ENCODE assay signal across 8 mouse cellular contexts in the genomic region with DNA sequence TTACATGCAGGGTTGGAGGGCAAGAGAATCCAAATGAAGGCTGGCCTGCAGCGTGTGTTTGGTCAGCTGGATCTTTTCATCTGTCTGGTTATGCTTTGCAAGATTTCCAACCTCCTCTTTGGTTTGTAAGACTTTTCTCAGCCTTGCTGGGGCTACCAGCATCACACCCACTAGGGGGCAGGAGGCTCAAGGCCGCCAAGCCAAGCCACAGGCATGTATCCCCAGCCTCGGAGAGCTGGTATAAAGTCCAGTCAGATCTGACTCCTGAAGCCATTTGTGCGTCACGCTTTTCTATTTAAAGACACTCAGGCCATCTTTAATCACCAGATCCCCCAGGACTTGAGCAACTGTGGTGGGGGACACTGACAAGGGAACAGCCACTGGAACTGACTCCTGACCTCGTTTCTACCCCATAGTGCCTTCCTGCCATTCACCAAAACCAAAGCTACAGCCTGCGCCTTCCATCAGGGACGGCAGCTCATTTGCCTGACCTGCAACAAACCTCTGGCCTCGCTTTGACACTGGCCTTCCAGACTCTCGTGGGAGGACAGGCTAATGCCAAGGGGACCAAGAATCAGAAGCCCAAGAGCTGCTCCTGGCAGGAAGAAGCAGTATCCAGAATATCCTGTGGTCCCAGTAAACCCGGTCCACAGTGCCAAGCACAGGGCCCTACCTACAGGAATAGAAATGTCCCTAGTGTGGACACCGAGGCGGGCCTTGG. TPM values are rescaled to one million over a fixed set of nuclear protein-coding genes. Genes with fewer than 3 reads are reported as not detected.
DNase-seq lines count a peak whose midpoint lies in the region; ATAC-seq and TF ChIP-seq lines count a peak whose summit lies in the region.

No protein-coding gene starts in this region.

- no peaks in the 10 kb centered on the region for H3K9me3 ChIP-seq in kidney, embryonic 16.5 days (ENCODE audit: low read length)
- no peaks in the 10 kb centered on the region for H3K9me3 ChIP-seq in lung, embryonic 14.5 days (ENCODE audit: low read depth, low read length)

- POLR2A ChIA-PET in Patski (lab: Charles Lee): interaction anchor here (1.4 kb wide), 1 partner anchor 50 kb away, joined by 4 read pairs; a partner anchor contains a TSS

- TF ChIP-seq EP300 in heart, adult 2 months (IDR thresholded peaks at IDR 0.05; ENCODE audit: insufficient read depth, low read depth, low read length): peak; percentile 95

- H3K4me1 ChIP-seq in heart, adult 2 months (ENCODE audit: control insufficient read depth, insufficient read depth, low read length): peaks cover 37% of the 10 kb centered on the region
- peaks cover 28% of the 10 kb centered on the region for H3K4me1 ChIP-seq in kidney, embryonic 16.5 days (ENCODE audit: insufficient read depth, low read length)
- 0 out of 2 replicates have a peak, but pooled peaks cover 4% of the 10 kb centered on the region for H3K4me1 ChIP-seq in lung, embryonic 14.5 days (ENCODE audit: insufficient read depth)

- H3K4me2 ChIP-seq in kidney, embryonic 16.5 days (replicated peaks; ENCODE audit: low read depth, low read length): no peak overlapping the region
- H3K4me2 ChIP-seq in lung, embryonic 14.5 days: no peak overlapping the region

- 13% methylated on average over 13 of the region's 13 CpGs for WGBS in heart, adult 2 months
- whole genome bisulfite sequencing in kidney, embryonic 16.5 days: 26% methylated on average over 13 of the region's 13 CpGs
- WGBS in lung, embryonic 14.5 days: 38% methylated on average over 13 of the region's 13 CpGs

- no peak overlapping the region for H3K4me3 ChIP-seq in heart, adult 2 months
- H3K4me3 ChIP-seq in kidney, embryonic 16.5 days (ENCODE audit: low read length): no peak overlapping the region
- no peak overlapping the region for H3K4me3 ChIP-seq in lung, embryonic 14.5 days (ENCODE audit: low read depth, low read length)

- CTCF ChIA-PET in Patski (lab: Charles Lee): interaction anchor here (0.9 to 4.2 kb wide), 17 partner anchors 10 to 213 kb away, joined by 3 to 17 read pairs (median 4); a partner anchor contains a TSS

- ATAC-seq in Patski: peak; percentile 78
- ATAC-seq in kidney, embryonic 16.5 days (ENCODE audit: low FRiP score, low TSS enrichment): peak; percentile 89
- peak; percentile 64 for ATAC-seq in lung, embryonic 14.5 days (ENCODE audit: insufficient read depth)

- H3K79me2 ChIP-seq in heart, adult 2 months (replicated peaks; ENCODE audit: control insufficient read depth, insufficient read depth, low read length): no peaks in the 10 kb centered on the region

- H3K36me3 ChIP-seq in heart, adult 2 months (ENCODE audit: control insufficient read depth, insufficient read depth, low read length): peaks cover 4% of the 10 kb centered on the region
- peaks cover 5% of the 10 kb centered on the region; the same call in 1 of the 2 replicates for H3K36me3 ChIP-seq in kidney, embryonic 16.5 days (ENCODE audit: insufficient read depth, low read length)
- H3K36me3 ChIP-seq in lung, embryonic 14.5 days (ENCODE audit: insufficient read depth): 0 out of 2 replicates have a peak, but pooled peaks cover 3% of the 10 kb centered on the region

- in situ Hi-C loops in Patski (cut with MboI; ENCODE audit: low pct_unique_long_range_greater_than_20kb): loop anchor here (5.0 kb wide), 2 partner anchors 51 to 76 kb away; a partner anchor contains a TSS

- H3K27ac ChIP-seq in heart, adult 2 months: peak overlapping the region; percentile 86
- peak overlapping the region; percentile 86 for H3K27ac ChIP-seq in kidney, embryonic 16.5 days (ENCODE audit: low read length)
- H3K27ac ChIP-seq in lung, embryonic 14.5 days (ENCODE audit: low read depth): peak overlapping the region; percentile 46; the same call in 1 of the 2 replicates

- TF ChIP-seq CTCF in Patski (IDR thresholded peaks at IDR 0.05): no peak
- peak; percentile 100 for TF ChIP-seq CTCF in heart, adult 2 months (IDR thresholded peaks at IDR 0.05)
- TF ChIP-seq CTCF in lung, embryonic 14.5 days (IDR thresholded peaks at IDR 0.05; ENCODE audit: low read depth): peak; percentile 94

- no peaks in the 10 kb centered on the region for H3K27me3 ChIP-seq in Patski
- H3K27me3 ChIP-seq in heart, adult 2 months (ENCODE audit: control insufficient read depth, insufficient read depth, low read length): no peaks in the 10 kb centered on the region
- H3K27me3 ChIP-seq in kidney, embryonic 16.5 days (ENCODE audit: insufficient read depth, low read length): no peaks in the 10 kb centered on the region
- H3K27me3 ChIP-seq in lung, embryonic 14.5 days (ENCODE audit: insufficient read depth, low read length): no peaks in the 10 kb centered on the region

- peak; percentile 86 to 88 for DNase-seq in B cell, adult 2 months
- no peak for DNase-seq in Patski (ENCODE audit: low read depth, low spot score)
- peak; percentile 89 for DNase-seq in cerebellum, postnatal 10 days
- peak; percentile 87 to 88 for DNase-seq in heart, adult 2 months
- DNase-seq in lung, embryonic 14.5 days: peak; percentile 95
- peak; percentile 50 for DNase-seq in retina, postnatal 7 days (ENCODE audit: low read depth, low spot score)
- peak; percentile 70 for DNase-seq in urinary bladder, postnatal 25 days (ENCODE audit: low spot score)

- H3K9ac ChIP-seq in heart, adult 2 months (ENCODE audit: low read depth, low read length): peak overlapping the region; percentile 21; the same call in 1 of the 2 replicates
- H3K9ac ChIP-seq in kidney, embryonic 16.5 days (replicated peaks; ENCODE audit: low read length): 0 out of 2 replicates have a peak overlapping the region, but pooled peaks have one; percentile 4
- no peak overlapping the region for H3K9ac ChIP-seq in lung, embryonic 14.5 days

- TF ChIP-seq POLR2A in heart, adult 2 months (IDR thresholded peaks at IDR 0.05; ENCODE audit: insufficient read depth, low read depth, low read length): no peak

- intact Hi-C loops in heart, adult 2 months (cut with DNase I): loop anchor here (1.0 to 2.0 kb wide), 3 partner anchors 27 to 87 kb away; a partner anchor contains a TSS

RNA-seq across cellular contexts. Expression of a gene that starts 49.7 kb away (rescaled TPM):
- 50.4 TPM for polyA plus RNA-seq in Patski (2021)
- 10 to 100 TPM; 29.6 to 32.5 TPM for total RNA-seq in heart, adult 2 months (2021)
- 15.3 and 30.1 TPM in 2 replicates for polyA plus RNA-seq in heart, adult 2 months (2012; rRNA removed)
- polyA plus RNA-seq in kidney, embryonic 16.5 days (2015; fragmentation: Nextera tagmentation; extraction: Ambion mirVana): 45.0 and 48.8 TPM in 2 replicates
- 37.4 and 38.3 TPM in 2 replicates for polyA plus RNA-seq in lung, embryonic 14.5 days (2014; fragmentation: Nextera tagmentation; extraction: Ambion mirVana)

RNA-seq across cellular contexts. Expression of a gene that starts 49.7 kb away (rescaled TPM):
- 11.3 TPM for polyA plus RNA-seq in Patski (2021)
- total RNA-seq in heart, adult 2 months (2021): 10 to 100 TPM; 51.0 to 58.3 TPM
- polyA plus RNA-seq in heart, adult 2 months (2012; rRNA removed): 27.0 and 37.1 TPM in 2 replicates
- polyA plus RNA-seq in kidney, embryonic 16.5 days (2015; fragmentation: Nextera tagmentation; extraction: Ambion mirVana): 34.1 and 39.0 TPM in 2 replicates
- polyA plus RNA-seq in lung, embryonic 14.5 days (2014; fragmentation: Nextera tagmentation; extraction: Ambion mirVana): 12.8 and 14.8 TPM in 2 replicates
